Mouse (Mus musculus): Measurements from ENCODE around the gene Foxc2.

Gene Foxc2

DNA sequence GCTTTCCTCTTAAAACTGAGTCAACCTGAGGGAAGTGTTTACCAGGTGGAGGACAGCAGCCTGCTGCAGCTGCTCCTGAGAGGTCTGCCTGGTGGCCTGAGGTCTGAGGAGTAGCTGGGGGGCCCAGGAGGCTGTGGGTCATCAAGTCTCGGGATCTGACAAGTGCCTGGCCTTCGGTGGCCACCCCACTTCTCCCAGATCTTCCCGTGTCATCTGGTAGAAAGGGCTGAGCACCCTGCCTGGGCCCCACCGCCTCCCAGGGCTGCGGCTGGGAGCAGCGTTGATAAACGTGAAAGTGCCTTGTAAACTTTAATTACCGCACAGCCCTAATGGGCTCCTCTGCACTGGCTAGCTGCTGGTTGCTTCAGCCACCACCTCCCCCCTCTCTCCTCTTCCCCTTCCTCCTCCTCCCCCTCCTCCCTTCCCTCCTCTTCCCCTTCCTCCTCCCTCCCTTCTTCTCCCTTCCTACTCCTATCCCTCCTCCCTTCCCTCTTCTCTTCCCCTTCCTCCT lies 32.7 kb downstream of the Foxc2 start:
- no peak for DNase-seq (ENCODE audit: low spot score)

DNA sequence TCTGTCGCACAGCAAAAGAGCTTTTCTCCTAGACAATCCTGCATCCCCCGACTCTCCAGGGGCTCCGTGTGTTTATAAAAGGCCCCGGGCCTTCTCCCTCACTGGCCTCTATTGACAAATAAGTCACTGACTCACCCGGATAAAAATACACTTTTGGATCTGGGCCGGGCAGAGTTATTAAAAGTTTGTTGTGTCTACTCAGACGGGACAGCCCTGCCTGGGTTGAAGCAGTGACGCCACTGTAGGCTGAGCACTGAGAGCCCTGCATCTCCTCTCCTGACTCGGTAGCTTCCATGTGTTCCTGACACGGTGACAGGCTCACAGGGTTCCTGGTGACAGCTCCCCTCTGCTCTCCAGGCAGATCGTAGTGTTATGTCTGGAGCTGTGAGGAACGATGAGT lies 36.4 kb downstream of the Foxc2 start:
- no peak for DNase-seq (ENCODE audit: low spot score)

DNA sequence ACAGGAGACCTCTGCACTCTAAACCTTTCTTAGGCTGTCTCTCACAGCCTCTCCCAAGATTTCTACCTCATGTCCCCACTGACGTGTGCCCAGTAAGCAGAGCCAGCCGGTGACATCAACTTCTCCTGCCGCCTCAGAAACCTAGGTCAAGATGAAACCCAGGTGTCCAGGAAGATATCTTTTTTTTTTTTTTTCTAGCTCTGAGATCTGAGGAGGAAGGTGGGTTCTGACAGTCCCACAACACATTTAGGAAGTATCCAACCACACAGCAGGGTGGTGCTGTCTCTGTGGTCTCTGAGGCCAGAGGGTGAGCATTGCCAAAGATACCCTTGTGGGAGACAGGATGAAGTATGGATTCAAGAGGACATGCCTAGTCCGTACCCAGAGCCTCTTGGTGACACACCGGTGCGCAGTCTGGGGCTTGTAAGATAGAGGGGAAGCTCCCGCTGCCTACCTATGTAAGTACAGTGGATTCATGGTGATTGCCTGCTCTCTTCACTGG lies 41.1 kb downstream of the Foxc2 start:
- DNase-seq (ENCODE audit: low spot score) = no peak

DNA sequence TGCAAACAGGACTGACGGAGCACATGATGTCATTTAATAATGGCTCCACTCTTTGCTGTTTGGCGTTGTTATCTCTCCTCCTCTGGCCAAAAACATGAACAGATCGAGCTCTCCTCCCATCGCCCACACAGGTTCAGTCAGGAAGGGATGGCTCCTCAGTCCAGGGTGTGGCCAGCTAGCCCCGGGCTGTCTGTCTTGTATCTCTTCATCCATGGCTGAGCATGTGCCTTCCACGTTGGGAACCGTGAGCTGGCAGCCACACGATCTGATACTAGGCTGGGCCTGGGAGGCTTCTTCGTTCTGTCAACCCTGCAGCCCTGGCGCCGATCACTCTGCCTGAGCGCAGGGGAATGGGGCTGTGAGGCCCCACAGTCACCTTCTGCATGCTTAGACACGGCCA lies 42.8 kb downstream of the Foxc2 start:
- no peak for DNase-seq (ENCODE audit: low spot score)

DNA sequence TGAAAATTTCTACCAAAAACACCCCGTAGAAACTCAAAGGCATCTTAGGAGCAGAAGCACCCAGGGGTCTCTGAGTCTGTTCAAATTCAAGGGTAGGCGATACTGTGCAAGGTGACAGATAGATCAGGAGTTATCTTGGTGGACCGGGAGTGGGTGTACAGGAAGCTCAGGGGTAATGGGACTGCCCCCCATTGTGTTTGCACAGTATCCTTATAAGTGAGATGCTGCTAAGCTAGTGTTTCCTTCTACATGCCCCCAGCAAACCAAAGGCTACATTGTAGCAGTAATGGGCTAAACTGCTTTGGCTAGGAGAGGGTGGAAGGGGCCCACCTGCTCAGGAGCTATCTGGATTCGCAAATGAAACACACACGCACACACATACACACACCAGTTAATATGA lies 45.5 kb downstream of the Foxc2 start:
- DNase-seq (ENCODE audit: low spot score) = no peak

DNA sequence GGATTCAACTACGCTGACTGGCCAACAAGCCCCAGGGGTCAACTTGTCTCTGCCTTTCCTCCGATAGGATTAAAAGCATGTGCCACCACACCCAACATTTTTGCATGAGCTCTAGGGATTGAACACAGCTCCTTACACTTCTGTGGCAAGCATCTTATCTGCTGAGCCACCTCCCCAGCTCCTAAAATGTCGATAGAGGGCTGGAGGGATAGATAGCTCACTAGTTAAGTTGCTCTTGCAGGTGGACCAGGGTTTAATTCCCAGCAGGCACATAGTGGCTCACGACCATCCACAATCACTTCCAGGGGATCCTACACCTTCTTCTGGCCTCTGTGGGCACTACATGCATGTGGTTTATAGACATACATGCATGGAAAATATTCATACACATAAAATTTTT lies 46.4 kb downstream of the Foxc2 start:
- DNase-seq (ENCODE audit: low spot score) = no peak

DNA sequence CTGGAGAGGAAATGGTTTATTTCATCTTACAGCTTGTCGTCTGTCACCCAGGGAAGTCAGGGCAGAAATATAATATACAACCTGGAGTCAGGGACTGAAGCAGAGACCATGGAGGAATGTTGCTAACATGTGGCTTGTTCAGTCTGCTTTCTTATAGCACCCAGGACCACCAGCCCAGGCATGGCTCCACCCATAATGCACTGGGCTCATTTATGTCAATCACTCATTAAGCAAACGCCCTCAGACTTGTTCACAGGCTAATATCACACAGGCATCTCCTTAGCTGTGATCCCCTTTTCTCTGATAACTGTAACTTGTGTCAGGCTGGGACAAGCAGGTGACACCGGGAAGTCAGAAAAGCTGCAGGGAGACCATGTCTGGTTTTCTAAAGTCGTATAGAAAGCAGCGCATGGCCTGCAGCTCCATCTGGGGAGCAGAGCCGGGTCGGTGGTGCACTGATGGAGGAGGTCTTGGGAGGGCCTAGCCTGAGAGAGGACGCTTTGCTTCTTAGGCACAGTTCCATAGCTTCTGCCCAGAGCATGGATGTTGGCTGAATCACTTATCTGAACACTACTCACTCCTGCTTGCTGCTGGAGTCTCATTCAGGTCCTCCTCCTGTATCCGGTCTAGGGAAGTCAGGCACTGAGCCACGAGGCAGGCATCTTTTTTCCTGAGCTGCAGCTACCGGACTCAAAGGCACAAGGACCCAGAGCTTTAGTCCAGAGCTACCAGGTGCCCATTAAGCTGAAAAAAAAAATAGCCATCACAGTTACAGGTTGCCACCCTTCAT lies 47.1 kb downstream of the Foxc2 start:
- no peak for DNase-seq (ENCODE audit: low spot score)

DNA sequence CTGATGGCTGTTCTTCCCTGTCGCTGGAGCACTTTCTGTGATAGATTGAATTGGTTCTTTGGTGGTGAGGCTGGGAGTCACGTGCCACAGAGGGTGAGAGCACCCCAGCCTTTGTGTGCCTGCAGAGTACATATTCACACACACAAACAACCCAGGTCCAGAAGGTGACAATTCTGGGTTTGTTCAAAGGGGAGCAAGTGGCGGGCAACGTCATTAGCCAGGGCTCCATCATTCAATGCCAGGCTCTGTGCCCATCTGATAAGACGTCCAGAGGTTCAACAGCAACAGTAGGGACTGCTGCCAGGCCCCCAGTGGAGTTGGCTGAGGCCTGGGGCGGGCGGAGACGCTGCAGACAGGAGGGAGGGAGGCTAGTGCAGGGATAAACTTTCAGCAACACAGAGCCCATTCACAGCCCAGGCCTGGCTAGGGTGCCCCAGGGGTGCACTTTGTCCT lies 48.1 kb downstream of the Foxc2 start:
- DNase-seq (ENCODE audit: low spot score) = peak; percentile 58

DNA sequence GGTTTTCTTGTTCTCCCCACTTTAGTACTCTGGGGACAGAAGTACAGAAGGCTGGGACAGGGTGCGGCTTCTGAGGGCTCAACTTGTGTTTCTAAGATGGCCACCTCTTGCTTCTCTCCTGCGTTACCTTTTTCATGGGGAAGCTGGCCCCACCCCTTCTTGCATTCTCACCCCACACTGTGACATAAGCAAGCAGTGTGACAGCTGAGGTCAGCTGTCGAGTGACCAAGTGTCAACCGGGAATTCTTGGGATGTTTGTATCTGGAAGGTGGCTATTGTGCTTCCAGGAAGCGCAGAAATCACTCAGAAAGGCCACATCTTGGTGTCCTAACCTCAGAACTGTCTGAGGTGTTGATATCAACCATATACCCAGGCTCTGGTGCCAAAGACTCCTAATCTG lies 52.1 kb downstream of the Foxc2 start:
- no peak for DNase-seq (ENCODE audit: low spot score)
